Mouse (Mus musculus): ENCODE data around the gene Hspd1. TPM values are rescaled to one million over a fixed set of nuclear protein-coding genes. Genes with fewer than 3 reads are reported as not detected.
"Not testable (repeated sequence)": the region's sequence is repeated elsewhere in the genome, so short reads cannot be mapped to it uniquely, and the experiment has no call there.

Hspd1 gene
- polyA plus RNA-seq, 1 experiment, result 28.3 TPM

GRCm38 (mm10) chr1:55061099-55061498 lies 26.9 kb downstream of the Hspd1 start:
- Histone ChIP-seq H3K4me3 (ENCODE audit: control insufficient read depth, insufficient read depth, low read length) (no peak overlapping the region), H3K27ac (ENCODE audit: control insufficient read depth, insufficient read depth, low read length) (no peak overlapping the region), H3K4me1 (replicated peaks; ENCODE audit: control insufficient read depth, insufficient read depth, low read length) (no peaks in the 10 kb centered on the region), H3K36me3 (ENCODE audit: control insufficient read depth, insufficient read depth, low read length) (peaks cover 23% of the 10 kb centered on the region), H3K27me3 (ENCODE audit: control insufficient read depth, insufficient read depth, low read length) (no peaks in the 10 kb centered on the region)
- WGBS, result 96% methylated on average over 5 of the region's 5 CpGs
- DNase-seq, result no peak
- TF ChIP-seq POLR2A (IDR thresholded peaks at IDR 0.05; ENCODE audit: control insufficient read depth, extremely low read depth, insufficient read depth, low read length, poor library complexity) (no peak), CTCF (IDR thresholded peaks at IDR 0.05; ENCODE audit: borderline replicate concordance, control insufficient read depth, extremely low read depth, insufficient read depth, low read length, poor library complexity) (no peak)

- not testable (repeated sequence) for H3K27me3 ChIP-seq (ENCODE audit: control insufficient read depth, insufficient read depth, low read length); H3K4me3 ChIP-seq (ENCODE audit: control insufficient read depth, insufficient read depth, low read length); H3K4me1 ChIP-seq (replicated peaks; ENCODE audit: control insufficient read depth, insufficient read depth, low read length); H3K27ac ChIP-seq (ENCODE audit: control insufficient read depth, insufficient read depth, low read length); H3K36me3 ChIP-seq (ENCODE audit: control insufficient read depth, insufficient read depth, low read length); DNase-seq
- WGBS, result 72% methylated on average over 3 of the region's 3 CpGs
Measured at GRCm38 (mm10) chr1:55058383-55058782, 29.7 kb downstream of the Hspd1 start.

GRCm38 (mm10) chr1:55055322-55056115 lies 32.5 kb downstream of the Hspd1 start:
- 61% methylated on average over 5 of the region's 5 CpGs for WGBS
- H3K27ac ChIP-seq (ENCODE audit: control insufficient read depth, insufficient read depth, low read length), result no peak overlapping the region
- H3K4me1 ChIP-seq (replicated peaks; ENCODE audit: control insufficient read depth, insufficient read depth, low read length), result no peaks in the 10 kb centered on the region
- no peaks in the 10 kb centered on the region for H3K27me3 ChIP-seq (ENCODE audit: control insufficient read depth, insufficient read depth, low read length)
- DNase-seq, result no peak
- TF ChIP-seq CTCF (IDR thresholded peaks at IDR 0.05; ENCODE audit: borderline replicate concordance, control insufficient read depth, extremely low read depth, insufficient read depth, low read length, poor library complexity), result no peak
- no peak for TF ChIP-seq POLR2A (IDR thresholded peaks at IDR 0.05; ENCODE audit: control insufficient read depth, extremely low read depth, insufficient read depth, low read length, poor library complexity)
- no peak overlapping the region for H3K4me3 ChIP-seq (ENCODE audit: control insufficient read depth, insufficient read depth, low read length)
- no peaks in the 10 kb centered on the region for H3K36me3 ChIP-seq (ENCODE audit: control insufficient read depth, insufficient read depth, low read length)

GRCm38 (mm10) chr1:55053596-55053995 lies 34.4 kb downstream of the Hspd1 start:
- 86% methylated on average over 4 of the region's 4 CpGs for WGBS
- Histone ChIP-seq H3K36me3 (ENCODE audit: control insufficient read depth, insufficient read depth, low read length) (no peaks in the 10 kb centered on the region), H3K27ac (ENCODE audit: control insufficient read depth, insufficient read depth, low read length) (no peak overlapping the region), H3K4me1 (replicated peaks; ENCODE audit: control insufficient read depth, insufficient read depth, low read length) (no peaks in the 10 kb centered on the region), H3K4me3 (ENCODE audit: control insufficient read depth, insufficient read depth, low read length) (no peak overlapping the region), H3K27me3 (ENCODE audit: control insufficient read depth, insufficient read depth, low read length) (no peaks in the 10 kb centered on the region)
- no peak for DNase-seq
- TF ChIP-seq CTCF (IDR thresholded peaks at IDR 0.05; ENCODE audit: borderline replicate concordance, control insufficient read depth, extremely low read depth, insufficient read depth, low read length, poor library complexity) (no peak), POLR2A (IDR thresholded peaks at IDR 0.05; ENCODE audit: control insufficient read depth, extremely low read depth, insufficient read depth, low read length, poor library complexity) (no peak)

- TF ChIP-seq POLR2A (IDR thresholded peaks at IDR 0.05; ENCODE audit: control insufficient read depth, extremely low read depth, insufficient read depth, low read length, poor library complexity) (no peak), CTCF (IDR thresholded peaks at IDR 0.05; ENCODE audit: borderline replicate concordance, control insufficient read depth, extremely low read depth, insufficient read depth, low read length, poor library complexity) (no peak)
- no peak for DNase-seq
- Histone ChIP-seq H3K4me1 (replicated peaks; ENCODE audit: control insufficient read depth, insufficient read depth, low read length) (no peaks in the 10 kb centered on the region), H3K27me3 (ENCODE audit: control insufficient read depth, insufficient read depth, low read length) (no peaks in the 10 kb centered on the region), H3K27ac (ENCODE audit: control insufficient read depth, insufficient read depth, low read length) (no peak overlapping the region), H3K4me3 (ENCODE audit: control insufficient read depth, insufficient read depth, low read length) (peak overlapping the region; percentile 59), H3K36me3 (ENCODE audit: control insufficient read depth, insufficient read depth, low read length) (no peaks in the 10 kb centered on the region)
- WGBS, result under 1% methylated on average over 42 of the region's 42 CpGs
Measured at GRCm38 (mm10) chr1:55053005-55053404, 35.0 kb downstream of the Hspd1 start.

- Histone ChIP-seq H3K27ac (ENCODE audit: control insufficient read depth, insufficient read depth, low read length) (no peak within 1 kb of the TSS), H3K36me3 (ENCODE audit: control insufficient read depth, insufficient read depth, low read length) (no peaks in the 10 kb centered on the region), H3K27me3 (ENCODE audit: control insufficient read depth, insufficient read depth, low read length) (no peaks in the 10 kb centered on the region), H3K4me3 (ENCODE audit: control insufficient read depth, insufficient read depth, low read length) (peak within 1 kb of the TSS; percentile 59), H3K4me1 (replicated peaks; ENCODE audit: control insufficient read depth, insufficient read depth, low read length) (no peaks in the 10 kb centered on the region)
- under 1% methylated on average over 46 of the region's 46 CpGs for WGBS
- no peak; the same call in 1 of the 2 replicates for TF ChIP-seq POLR2A (IDR thresholded peaks at IDR 0.05; ENCODE audit: control insufficient read depth, extremely low read depth, insufficient read depth, low read length, poor library complexity)
- peak; percentile 33; the same call in 1 of the 2 replicates for TF ChIP-seq CTCF (IDR thresholded peaks at IDR 0.05; ENCODE audit: borderline replicate concordance, control insufficient read depth, extremely low read depth, insufficient read depth, low read length, poor library complexity)
- peak; percentile 98 for DNase-seq
Measured at GRCm38 (mm10) chr1:55052355-55052953, 35.6 kb downstream of the Hspd1 start, which contains the start of gene Coq10b. TSS of gene Coq10b (plus strand) at chr1:55052770.
